Mouse (Mus musculus): ENCODE data around the gene Cd72.

The Cd72 gene

DNA sequence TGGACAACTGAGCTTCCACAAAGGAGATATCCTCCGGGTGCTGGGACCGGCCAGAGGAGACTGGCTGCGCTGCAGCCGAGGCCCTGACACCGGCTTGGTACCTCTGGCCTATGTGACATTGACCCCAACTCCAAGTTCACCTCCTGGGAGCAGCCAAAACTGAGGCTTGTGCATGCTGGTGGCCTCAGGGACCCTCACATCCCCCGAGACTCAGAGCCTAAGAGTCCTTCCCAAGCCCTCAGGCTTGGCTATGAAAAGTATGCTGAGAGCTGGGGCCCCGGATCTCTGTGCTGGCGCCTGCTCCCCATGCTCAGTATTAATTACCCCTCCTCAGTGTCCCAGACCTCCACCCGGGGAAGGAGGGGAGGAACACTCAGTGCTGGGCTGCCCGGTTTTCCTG lies 27.9 kb downstream of the Cd72 start:
- no peak for DNase-seq (ENCODE audit: low spot score)

DNA sequence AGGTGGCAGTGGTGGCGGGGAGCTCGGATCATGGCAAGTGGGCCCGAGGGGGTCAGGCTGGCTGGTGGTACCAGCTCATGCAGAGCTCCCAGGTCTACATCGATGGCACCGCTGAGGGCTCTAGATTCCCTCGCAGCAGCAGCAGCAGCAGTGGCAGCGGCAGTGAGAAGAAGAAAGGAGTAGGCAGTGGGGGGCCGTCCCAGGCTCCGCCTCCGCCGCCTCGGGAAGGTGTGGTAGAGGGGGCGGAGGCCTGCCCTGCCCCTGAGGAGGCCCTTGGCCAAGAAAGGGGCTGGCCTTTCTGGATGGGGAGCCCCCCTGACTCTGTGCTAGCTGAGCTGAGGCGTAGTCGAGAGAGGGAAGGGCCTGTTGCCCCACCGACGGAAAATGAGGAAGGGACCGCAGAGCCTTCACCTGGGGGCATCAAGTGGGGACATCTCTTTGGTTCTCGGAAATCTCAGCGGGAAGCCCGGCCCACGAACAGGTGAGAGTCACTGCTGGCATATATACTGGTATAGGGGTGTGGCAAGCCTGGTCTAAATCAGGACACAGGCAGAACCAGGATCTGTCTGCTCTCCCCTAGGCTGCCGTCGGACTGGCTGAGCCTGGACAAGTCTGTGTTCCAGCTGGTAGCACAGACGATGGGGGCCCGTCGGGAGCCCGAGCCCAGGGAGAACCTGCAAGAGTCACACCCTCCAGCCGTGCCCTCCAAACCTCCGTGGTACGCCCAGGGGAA lies 28.6 kb downstream of the Cd72 start:
- DNase-seq (ENCODE audit: low spot score), result no peak

DNA sequence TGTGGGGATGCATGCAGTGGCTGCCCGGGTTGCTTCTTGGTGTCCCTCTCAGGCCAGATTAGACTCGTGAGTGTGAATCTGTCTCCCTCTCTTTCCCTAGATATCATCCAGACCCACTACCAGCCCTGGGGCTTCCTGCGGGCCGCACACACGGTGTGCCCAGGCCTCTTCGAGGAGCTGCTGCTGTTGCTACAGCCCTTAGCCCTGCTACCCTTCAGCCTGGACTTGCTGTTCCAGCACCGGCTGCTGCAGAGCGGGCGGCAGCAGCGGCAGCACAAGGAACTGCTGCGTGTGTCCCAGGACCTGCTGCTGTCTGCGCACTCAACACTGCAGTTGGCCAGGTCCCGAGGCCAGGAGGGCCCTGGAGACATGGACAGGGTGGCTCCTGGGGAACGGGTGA lies 29.2 kb downstream of the Cd72 start:
- no peak for DNase-seq (ENCODE audit: low spot score)

DNA sequence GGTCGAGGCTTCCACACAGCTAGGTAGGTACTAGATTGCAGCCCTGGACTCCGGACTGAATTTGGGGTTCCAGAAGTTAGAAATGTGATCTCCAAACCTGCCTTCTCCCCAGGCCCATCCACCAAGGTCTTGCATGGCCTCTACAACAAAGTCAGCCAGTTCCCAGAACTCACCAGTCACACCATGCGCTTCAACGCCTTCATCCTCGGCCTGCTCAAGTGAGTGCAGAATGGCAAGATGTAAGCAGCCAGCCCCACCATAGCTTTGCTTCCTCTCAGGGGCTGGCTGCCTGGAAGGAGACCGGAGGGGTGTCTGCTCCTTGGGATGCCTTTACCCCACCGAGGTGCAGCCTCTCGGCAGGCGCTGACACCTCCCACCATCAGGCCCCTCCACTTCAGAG lies 30.4 kb downstream of the Cd72 start:
- no peak for DNase-seq (ENCODE audit: low spot score)

DNA sequence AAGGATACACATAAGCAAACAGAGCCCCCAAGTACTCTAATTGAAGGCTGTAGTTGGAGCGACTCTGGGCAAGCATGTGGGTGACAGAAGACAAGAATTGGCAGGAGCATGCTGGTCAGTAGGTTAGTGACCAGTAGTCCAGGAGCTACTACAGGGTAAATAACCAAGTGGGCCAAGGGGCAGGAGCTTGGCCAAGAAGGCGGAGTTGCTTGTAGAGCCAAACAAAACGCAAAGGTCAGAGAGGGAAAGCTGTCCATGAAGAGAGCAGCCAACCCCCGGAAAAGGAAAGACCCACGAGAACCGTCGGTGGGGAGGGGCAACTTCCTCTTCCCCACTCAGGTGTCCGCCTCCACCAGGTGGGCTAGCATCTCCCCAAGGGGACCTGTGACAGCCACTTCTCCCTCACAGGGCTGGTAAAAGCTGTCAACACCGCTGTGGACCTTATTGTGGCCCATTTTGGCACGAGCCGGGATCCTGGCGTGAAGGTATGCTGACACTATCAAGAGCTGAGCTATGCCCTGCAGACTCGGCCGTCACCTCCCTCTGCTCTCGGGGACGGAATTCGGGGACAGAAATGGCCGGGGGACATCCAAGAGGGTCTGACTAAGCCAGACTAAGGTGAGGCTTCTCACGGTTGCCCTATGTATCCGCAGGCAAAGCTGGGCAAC lies 31.0 kb downstream of the Cd72 start:
- DNase-seq (ENCODE audit: low spot score), result no peak

DNA sequence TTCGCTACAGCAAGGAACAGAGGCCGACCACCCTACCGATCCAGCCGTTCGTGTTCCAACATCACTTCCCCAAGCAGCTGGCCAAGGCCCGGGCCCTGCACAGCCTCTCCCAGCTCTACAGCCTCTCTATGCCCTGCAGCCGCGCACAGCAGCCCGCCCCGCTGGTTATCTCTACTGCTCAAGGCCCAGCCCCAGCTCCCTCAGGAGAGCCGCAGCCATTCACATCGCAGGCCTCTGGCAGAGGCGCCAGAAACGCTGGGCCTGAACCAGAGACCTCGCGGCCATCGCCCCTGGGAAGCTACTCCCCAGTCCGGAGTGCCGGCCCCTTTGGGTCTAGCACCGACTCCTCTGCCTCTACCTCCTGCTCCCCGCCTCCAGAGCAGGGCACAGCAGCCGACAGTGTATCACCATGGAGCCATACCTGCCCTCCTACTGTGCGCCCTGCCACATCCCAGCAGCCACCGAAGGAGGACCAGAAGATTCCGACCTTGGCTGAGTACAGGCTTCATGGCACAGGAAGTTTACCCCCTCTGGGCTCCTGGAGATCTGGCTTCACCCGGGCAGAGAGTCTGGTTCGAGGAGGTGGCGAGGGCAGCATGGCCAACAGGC lies 32.7 kb downstream of the Cd72 start:
- DNase-seq (ENCODE audit: low spot score), result no peak

DNA sequence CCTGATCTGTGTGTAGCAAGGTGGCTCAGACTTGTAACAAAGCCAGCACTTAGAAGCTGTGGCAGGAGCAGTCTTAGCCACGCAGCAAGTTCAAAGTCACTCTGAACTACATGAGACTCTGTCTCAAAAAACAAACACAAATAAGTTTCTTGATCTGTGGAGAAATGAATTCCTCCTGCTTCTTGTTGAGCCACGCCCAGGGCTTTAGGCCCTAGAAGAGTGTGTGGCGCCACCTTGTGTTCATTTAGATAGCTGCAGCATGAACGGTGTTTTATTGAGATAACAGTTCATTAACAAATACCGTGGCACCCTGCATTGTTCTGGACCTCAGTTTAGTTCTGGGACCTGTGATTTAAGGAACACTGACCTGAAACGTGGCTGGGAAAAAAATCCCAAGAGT lies 34.1 kb downstream of the Cd72 start:
- peak; percentile 79 for DNase-seq (ENCODE audit: low spot score)

DNA sequence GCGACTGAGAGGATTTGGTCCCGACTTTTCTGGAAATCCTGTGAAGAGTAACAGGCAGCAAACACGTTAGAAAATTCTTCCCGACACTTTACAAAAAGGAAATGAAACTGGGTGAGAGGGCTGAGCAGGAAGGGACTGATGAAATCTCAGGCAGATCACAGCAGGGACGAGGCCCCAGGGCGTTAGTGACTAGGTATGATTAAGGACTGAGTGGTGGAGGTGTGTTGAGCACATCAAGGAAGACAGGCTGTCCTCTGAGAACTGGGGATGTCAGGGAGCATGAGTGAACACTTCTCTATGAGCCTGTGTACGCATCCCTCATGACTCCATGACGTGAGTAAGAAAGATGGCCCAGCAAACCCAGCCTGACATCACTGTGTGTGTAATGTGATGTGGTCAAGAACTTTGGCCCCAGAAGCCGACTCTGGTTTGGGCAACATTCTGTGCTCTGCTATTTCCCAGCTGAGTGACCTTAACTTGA lies 34.6 kb downstream of the Cd72 start:
- no peak for DNase-seq (ENCODE audit: low spot score)

DNA sequence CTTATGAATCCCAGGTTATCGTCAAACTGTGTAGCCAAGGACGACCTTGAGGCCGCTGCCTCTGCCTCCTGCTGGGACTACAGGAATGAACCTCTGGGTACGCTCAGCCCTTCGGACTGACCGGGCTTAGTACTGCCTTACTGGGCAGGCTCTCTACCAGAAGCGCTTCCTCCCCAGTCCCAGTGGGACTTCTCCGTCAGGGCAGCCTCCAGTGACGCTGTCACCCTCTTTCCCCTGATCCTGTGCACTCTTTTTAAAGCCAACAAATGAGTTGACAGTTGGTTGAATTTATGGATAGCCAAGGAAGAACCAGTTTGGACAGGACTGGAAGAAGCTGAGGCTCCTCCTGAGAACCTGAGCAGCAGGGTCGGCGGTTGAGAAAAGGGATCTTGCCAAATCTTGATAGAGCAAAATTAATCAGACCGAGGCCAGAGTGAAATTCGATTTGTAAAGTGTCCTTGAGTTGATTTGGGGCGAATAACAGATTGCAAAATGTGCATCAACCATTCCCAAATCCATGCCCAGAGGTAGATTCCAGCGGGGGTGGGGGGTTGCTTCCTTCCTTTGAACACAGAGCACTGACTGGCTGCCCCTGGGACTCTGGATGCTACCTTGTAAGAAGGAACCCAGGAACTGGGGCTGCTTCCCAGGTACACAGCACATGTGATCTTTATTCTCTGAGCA lies 35.3 kb downstream of the Cd72 start:
- DNase-seq (ENCODE audit: low spot score), result no peak

DNA sequence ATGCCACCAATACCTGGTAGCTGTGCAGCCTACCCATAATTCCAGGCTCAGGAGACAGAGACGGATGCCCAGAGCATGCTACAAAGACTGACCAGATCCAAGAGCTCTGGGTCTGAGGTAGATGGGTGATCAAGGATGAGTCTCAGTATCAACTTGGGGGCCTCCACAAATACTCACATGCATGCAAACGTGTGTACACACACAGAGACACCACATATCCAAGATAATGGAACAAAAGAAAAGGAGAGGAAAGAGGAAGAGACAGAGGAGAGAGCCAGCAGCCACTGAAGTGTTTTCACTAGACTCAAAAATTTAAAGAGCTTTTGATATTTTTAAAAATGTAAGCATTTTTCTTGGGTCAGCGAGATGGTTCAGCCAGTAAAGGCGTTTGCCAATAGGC lies 36.0 kb downstream of the Cd72 start:
- DNase-seq (ENCODE audit: low spot score), result no peak

DNA sequence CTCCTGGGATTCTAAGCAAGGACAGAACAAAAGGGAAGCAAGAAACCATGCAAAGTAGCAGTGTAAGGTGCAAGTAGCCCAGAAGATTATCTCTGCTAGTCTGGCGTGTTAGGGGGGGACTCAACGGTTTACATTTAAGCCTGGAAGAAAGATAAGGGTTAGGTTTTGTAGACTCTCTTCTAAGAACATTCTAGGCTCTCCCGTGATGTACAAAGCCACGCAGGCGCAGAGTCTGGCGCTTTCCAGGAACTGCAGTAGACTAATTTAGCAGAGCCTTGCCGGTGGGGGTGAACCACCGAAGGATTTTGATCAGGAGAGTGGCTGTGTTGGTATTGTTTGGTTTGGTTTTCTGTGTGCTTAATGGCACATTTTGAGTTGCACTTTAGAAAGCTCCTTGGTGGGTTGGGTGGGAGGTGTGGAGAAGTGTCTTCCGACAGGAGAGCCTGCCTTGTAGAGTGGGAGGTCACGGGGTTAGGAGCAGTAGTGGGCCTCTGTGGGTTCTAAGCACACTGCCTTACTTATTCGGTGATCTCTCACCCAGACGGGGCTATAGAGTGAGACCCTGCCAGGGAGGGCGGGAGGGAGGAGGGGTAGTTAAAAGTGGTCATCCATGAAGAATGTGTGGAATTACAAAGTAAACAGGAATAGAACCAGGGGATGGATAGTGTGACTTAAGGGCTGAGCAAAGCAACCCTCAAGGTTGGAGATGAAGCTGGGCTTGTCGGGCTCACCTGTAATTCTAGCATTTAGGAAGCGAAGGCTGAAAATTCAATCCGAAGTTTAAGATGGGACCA lies 37.0 kb downstream of the Cd72 start:
- DNase-seq (ENCODE audit: low spot score), result no peak

DNA sequence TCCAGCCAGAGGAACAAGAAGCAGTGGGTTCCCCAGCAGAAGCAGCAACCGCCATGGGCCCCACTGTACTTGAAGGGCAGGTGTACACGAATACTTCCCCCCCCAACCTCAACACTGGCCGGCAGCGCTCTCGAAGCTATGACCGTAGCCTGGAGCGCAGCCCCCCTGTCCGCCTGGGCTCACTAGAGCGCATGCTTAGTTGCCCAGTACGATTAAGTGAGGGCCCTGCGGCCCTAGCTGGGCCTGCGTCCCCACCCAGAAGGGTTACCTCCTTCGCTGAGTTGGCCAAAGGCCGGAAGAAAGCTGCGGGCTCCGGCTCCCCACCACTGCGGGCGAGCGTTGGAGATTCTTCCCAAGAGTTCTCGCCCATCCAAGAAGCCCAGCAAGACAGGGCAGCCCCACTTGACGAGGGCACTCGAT lies 38.3 kb downstream of the Cd72 start:
- DNase-seq (ENCODE audit: low spot score), result no peak

DNA sequence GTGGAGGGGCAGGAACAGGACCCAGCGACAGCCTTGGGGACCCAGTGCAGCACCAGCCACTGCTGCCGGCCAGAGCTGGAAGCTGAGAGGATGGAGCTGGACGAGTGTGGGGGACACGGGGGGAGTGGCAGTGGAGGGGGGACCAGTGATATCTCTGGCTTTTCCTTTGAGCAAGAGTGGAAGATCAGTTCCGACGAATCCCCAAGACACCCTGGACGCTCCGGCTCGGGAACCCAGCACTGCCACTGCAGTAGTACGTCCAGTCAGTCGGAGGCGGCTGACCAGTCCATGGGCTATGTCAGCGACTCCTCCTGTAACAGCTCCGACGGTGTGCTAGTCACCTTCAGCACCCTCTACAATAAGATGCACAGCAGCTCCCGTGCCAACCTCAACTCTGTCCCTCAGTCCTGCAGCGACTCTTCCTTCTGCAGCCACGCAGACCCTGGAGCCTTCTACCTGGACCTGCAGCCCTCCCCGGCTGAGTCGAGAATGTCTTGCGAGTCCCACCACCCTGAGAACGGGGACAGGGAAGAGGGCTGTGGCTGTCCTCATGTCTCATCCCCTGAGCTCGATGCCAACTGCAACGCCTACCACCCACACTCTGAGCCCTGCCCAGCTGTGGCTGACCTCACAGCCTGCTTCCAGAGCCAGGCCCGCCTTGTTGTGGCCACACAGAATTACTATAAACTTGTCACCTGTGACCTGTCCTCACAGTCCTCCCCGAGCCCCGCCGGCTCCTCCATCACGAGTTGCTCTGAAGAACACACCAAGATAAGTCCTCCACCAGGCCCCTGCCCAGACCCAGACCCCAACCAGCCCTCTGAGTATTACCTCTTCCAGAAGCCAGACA lies 39.0 kb downstream of the Cd72 start:
- no peak for DNase-seq (ENCODE audit: low spot score)

DNA sequence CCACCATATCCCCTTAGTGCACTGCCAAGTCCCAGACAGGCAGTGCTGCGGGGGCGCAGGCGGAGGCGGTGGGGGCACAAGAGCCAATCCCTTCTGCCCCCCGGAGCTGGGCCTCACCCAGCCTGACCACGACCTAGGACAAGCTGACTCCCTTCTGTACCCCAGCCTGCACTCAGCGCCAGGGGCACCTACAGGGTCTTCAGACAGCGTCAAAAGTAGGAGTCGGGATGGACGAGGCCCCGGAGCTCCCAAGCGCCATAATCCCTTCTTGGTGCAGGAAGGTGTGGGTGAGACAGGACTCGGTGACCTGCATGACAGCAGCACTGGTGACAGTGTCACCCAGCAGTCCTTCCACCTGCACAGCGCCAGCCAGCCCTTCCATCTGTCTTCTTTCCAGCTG lies 39.7 kb downstream of the Cd72 start:
- no peak for DNase-seq (ENCODE audit: low spot score)

DNA sequence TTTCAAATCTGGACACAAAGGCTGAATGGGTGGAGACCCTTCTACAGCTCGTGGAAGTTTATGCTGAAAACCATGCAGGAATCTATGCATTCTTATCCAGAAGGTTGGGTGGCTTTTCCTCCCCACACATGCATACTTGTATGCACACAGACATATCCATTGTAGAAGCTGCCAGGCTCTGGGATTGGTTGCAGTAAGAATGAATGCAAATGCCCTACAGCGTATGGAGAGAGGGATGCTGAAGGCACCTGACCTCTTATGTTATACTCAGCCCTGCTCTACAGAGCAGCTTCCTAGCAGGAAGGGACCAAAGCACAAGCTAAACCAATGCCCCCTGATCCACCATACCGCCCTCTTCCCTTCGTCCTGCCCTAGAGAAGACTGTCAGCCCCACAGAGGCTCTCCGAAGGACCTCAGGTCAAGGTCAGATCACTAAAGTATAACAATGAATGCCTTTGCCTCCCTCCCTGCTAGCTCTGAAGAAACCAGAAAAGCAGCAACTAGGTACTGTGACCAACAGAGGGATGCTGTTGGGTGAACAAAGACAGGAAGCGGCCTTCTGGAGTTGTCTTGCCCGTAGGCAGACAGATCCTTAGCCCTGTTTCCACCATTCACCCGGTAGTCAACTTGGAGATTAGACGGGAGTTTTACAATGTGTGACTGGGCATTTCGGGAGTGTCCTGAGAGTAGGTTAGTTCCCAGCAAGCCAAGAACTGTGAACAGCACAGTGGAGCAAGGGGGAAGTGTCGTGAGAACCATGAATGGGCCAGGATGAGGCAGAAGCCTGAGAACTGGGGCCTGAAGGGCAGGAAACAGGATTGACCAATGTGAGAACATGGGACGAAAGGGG lies 47.1 kb downstream of the Cd72 start:
- no peak for DNase-seq (ENCODE audit: low spot score)

DNA sequence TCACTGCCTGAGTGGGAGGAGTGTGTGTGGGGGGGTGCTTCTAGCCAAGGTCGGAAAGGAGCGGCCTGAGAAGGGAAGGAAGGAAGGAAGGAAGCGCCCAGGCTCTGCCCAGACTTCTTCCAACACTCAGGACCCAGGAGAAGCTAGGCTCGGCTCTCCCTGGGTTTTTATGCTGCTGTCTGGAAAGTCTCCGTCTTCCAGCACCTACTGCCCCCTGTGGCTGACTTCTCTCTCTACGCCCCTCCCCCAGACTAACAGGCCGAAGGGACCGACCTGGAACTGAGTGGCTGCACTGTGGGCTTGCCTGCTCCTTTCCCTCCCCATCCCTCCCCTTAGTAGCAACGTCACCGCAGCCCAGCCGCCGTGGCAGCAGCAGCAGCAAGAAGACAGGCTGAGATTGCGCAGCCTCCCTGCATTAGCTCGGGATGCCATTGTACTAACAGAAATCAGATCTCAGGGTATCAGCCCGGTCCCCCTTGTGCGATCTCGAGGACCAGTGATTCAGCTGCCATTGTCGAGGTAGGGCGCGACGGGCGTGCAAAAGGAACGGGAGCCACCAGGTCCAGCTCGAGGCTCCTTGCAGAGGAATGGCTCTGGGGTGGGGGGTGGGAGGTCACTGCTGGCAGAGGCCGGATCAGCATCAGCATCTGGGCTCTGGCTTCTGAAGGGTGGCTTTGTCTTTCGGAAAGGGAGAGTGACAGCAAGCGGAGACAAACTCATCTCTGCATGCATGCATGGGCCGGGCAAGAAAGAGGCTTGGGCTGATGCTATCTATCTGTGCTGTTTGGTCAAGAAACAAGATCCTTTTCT lies 48.1 kb downstream of the Cd72 start:
- peak; percentile 58 for DNase-seq (ENCODE audit: low spot score)

DNA sequence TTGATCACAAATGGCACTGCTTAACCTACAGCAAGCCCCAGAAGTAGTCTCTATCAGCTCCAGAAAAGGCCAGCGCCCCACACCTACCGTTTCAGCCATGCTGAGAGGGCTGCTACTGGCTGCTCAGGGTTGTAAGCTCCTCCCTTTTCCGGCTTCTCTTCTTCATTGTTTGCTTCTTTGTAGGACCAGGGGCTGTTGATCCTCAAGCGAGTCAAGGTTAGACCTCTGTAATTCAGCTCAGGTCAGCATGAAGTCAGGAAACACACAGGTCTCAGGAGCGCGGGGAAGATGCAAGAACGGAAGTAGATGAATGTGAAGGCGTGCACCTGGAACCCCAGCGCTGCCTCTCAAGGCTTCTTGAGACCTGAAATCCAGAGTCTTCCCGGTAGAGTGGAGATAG lies 49.7 kb downstream of the Cd72 start:
- DNase-seq (ENCODE audit: low spot score), result no peak

DNA sequence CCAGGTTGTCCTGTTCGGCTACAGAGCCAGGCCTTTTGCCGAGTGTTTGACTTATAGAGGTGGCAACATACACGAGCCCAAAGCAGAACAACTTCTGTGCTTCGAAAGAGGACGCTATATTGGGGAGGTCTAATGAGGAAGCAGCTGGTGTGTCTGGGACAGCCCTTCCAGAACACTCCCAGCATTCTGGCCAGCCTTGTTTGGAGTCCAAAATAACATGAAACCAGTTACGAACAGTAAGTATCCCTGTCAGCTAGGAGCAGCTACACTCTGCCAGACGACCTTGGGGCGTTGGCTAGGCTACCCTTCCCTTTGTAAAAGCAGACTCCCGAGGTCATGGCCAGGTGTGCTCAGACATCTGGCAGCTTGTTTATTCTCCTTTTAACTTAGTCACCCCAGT lies 52.2 kb downstream of the Cd72 start:
- no peak for DNase-seq (ENCODE audit: low spot score)

DNA sequence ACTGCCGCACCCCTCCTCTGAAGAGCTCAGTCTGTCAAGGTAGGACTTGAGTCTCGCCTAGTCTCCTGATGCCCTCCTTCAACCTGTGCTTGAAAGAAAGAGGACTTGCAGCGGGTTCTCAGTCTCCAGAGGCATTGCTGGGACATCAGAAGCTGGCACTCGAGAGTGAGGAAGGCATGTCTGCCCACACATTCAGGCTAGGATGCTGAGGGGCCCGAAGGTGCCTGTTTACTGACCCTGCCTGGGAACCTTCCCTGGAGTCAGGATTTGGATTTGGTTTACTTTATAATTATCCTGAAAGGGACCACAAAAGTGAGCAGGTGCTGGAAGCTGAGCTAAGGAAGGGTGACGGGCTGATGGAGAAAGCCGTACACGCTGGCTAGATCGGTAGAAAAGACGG lies 52.9 kb downstream of the Cd72 start:
- DNase-seq (ENCODE audit: low spot score), result no peak

Measured in ovary, postnatal 14 days (tissue).